Mouse (Mus musculus) limb, embryonic 10.5 days (tissue): ENCODE measurements around the gene Synrg. TPM values are rescaled to one million over a fixed set of nuclear protein-coding genes. Genes with fewer than 3 reads are reported as not detected.
A peak's percentile ranks its signal among the peaks of the same experiment; 100 is the strongest.

Experiments
- DNase-seq: peaks from one replicate; pipeline ENCODE4 v3.0.0-alpha.2; 2017; ENCODE audit warnings: low spot score
- H3K27ac ChIP-seq: fragments of 300-500 bp; sonication (generic); 2 replicates; pipeline ENCODE4 v1.5.1; 2016; ENCODE audit warnings: mild to moderate bottlenecking
- H3K27me3 ChIP-seq: fragments of 300-500 bp; sonication (generic); 2 replicates; pipeline ENCODE4 v1.6.1; 2016; ENCODE audit warnings: low read depth, mild to moderate bottlenecking; ENCODE audit not compliant: poor library complexity, severe bottlenecking
- H3K36me3 ChIP-seq: fragments of 300-500 bp; sonication (generic); 2 replicates; pipeline ENCODE4 v1.6.1; 2016; ENCODE audit warnings: mild to moderate bottlenecking, moderate library complexity
- H3K4me1 ChIP-seq: fragments of 300-500 bp; sonication (generic); 2 replicates; pipeline ENCODE4 v1.6.1; 2016
- H3K4me3 ChIP-seq: fragments of 300-500 bp; sonication (generic); 2 replicates; pipeline ENCODE4 v1.5.1; 2016; ENCODE audit warnings: mild to moderate bottlenecking, moderate library complexity
- H3K9me3 ChIP-seq: fragments of 300-500 bp; sonication (generic); replicated peaks from 2 replicates; pipeline ENCODE4 v1.6.1; 2016; ENCODE audit warnings: mild to moderate bottlenecking
- WGBS: fragments of 180-500 bp; shearing (Covaris S2); methylation state at CpG from one replicate; pipeline ENCODE4 v1.1.7; 2016; 5-methylcytosine and 5-hydroxymethylcytosine counted together
- polyA plus RNA-seq: library from polyadenylated mRNA; unstranded; fragments of >200 nt; fragmentation: Nextera tagmentation; extraction: Ambion mirVana; gene quantifications from 2 replicates; pipeline ENCODE4 v1.2.1, GENCODE M21; 2016

Gene Synrg
- polyA plus RNA-seq: 3.2 and 5.9 TPM in 2 replicates

DNA sequence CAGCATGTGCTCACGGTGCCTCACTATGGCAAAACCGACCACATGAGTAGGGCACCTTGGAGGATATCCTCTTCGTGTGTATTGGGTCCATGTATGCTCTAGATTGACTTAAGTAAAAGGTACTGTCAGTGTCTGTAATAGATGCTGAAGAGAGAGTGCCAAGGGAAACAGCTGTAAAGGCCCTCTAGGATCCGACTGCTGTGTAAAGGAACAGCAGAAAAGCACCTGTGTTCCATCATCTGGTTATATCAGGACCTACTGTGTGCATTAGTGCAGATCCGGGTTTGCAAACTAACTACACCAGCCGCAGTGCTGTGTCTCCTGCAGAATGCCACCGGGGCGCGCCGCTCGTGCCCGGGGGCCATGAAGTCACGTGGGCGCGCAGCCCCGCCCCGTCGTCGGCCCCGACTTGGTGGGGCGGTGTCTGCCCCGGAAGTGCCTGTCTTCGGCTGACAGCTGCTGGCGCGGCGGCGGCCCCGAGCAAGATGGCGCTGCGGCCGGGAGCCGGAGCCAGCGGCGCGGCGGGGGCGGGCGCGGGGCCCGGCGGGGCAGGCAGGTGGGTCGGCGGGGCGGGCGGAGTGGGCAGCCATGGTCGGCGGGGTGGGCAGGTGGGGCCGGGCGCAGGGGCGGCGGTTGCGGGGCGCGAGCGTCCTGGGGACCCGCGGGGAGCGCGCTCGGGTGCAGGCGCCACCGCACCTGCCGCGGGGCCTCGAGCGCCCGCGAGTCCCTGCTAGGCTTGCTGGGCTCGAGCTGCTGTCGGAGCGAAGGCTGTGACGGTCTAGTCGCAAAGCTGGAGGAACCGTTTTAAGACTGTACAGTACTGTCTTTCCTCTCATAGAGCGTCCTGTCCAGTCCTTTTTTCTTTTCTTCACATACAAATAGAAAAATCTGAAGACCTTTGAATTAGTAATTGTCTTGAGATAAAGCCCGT lies at the start of gene Synrg:
Synrg (plus strand) TSS at position 438 of the 931 bp plus-strand sequence.
- Histone ChIP-seq H3K27me3 (no peaks in the 10 kb centered on the region), H3K27ac (peak within 1 kb of the TSS; percentile 87), H3K4me1 (no peaks in the 10 kb centered on the region), H3K9me3 (no peaks in the 10 kb centered on the region), H3K4me3 (peak within 1 kb of the TSS; percentile 83), H3K36me3 (peaks cover 40% of the 10 kb centered on the region)
- DNase-seq: peak; percentile 93
- 3% methylated on average over 72 of the region's 76 CpGs for WGBS

DNA sequence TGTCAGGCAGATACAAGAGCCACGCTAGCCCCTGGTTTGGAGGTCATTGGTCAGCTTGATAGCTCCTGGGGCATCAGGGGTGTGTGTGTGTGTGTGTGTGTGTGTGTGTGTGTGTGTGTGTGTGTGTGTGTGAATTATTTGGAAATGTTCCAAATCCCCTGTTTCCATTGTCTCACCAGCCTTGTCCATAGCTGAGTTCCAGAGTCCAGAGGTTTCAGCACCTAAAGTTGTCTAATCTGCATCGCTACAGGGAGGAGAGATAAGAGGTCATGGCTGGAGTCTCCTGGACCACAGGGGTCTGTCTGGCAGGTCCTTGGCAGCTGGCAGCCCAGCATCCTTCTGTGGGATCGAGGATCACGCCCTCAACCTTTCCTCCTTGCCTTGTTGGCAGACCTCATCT lies 49.7 kb upstream of the Synrg start:
- no peak for DNase-seq
- Histone ChIP-seq H3K4me1 (0 out of 2 replicates have a peak, but pooled peaks cover 4% of the 10 kb centered on the region), H3K9me3 (no peaks in the 10 kb centered on the region), H3K27ac (no peak overlapping the region), H3K27me3 (no peaks in the 10 kb centered on the region), H3K36me3 (no peaks in the 10 kb centered on the region), H3K4me3 (no peak overlapping the region)
- WGBS: 82% methylated on average over 4 of the region's 4 CpGs

GRCm38 (mm10) chr11:83922600-83922999 lies 41.6 kb upstream of the Synrg start:
- Histone ChIP-seq H3K27ac (no peak overlapping the region), H3K4me3 (no peak overlapping the region), H3K4me1 (peaks cover 6% of the 10 kb centered on the region; the same call in 1 of the 2 replicates), H3K9me3 (no peaks in the 10 kb centered on the region), H3K36me3 (no peaks in the 10 kb centered on the region), H3K27me3 (0 out of 2 replicates have a peak, but pooled peaks cover 6% of the 10 kb centered on the region)
- no peak for DNase-seq
- 74% methylated on average over 2 of the region's 2 CpGs for WGBS

- Histone ChIP-seq H3K27me3 (0 out of 2 replicates have a peak, but pooled peaks cover 6% of the 10 kb centered on the region), H3K4me1 (peaks cover 6% of the 10 kb centered on the region; the same call in 1 of the 2 replicates), H3K4me3 (no peak overlapping the region), H3K36me3 (no peaks in the 10 kb centered on the region), H3K27ac (no peak overlapping the region), H3K9me3 (no peaks in the 10 kb centered on the region)
- peak; percentile 51 for DNase-seq
- WGBS: 63% methylated on average over 3 of the region's 3 CpGs
These were observed 37.1 kb upstream of the Synrg start for GRCm38 (mm10) chr11:83927097-83927496.

- Histone ChIP-seq H3K4me1 (no peaks in the 10 kb centered on the region), H3K9me3 (no peaks in the 10 kb centered on the region)
- 83% methylated on average over 10 of the region's 10 CpGs for WGBS
These were observed 31.6 kb upstream of the Synrg start for GRCm38 (mm10) chr11:83932506-83933106.

DNA sequence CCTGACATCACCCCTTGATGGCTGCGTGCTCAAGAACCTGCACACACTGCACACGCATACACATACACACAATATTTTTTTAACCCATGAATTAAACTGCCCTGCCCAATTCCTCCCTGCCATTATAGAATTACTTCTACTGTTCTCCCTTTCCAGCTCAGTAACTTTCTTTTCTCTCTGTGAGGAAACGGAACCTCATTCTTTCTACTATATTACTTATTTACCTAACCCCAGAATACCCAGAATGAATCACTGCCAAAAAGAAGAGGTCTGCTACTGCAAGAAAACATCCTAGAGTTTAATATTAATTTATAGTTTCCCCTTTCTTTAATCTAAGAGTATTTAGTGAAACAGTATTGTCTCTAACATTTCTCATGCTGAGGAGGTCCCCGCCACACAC lies 30.9 kb upstream of the Synrg start:
- 0 out of 2 replicates have a peak, but pooled peaks cover 4% of the 10 kb centered on the region for H3K27me3 ChIP-seq
- no peaks in the 10 kb centered on the region for H3K36me3 ChIP-seq
- H3K4me3 ChIP-seq: no peak overlapping the region
- no peak overlapping the region for H3K27ac ChIP-seq
- no peaks in the 10 kb centered on the region for H3K4me1 ChIP-seq
- no peak for DNase-seq
- no peaks in the 10 kb centered on the region for H3K9me3 ChIP-seq
- 94% methylated on average over 4 of the region's 4 CpGs for WGBS

More at GRCm38 (mm10) chr11:83932506-83933106, 31.6 kb upstream of the Synrg start:
- Histone ChIP-seq H3K27ac (no peak overlapping the region), H3K4me3 (no peak overlapping the region), H3K36me3 (no peaks in the 10 kb centered on the region), H3K27me3 (0 out of 2 replicates have a peak, but pooled peaks cover 4% of the 10 kb centered on the region)
- no peak for DNase-seq

DNA sequence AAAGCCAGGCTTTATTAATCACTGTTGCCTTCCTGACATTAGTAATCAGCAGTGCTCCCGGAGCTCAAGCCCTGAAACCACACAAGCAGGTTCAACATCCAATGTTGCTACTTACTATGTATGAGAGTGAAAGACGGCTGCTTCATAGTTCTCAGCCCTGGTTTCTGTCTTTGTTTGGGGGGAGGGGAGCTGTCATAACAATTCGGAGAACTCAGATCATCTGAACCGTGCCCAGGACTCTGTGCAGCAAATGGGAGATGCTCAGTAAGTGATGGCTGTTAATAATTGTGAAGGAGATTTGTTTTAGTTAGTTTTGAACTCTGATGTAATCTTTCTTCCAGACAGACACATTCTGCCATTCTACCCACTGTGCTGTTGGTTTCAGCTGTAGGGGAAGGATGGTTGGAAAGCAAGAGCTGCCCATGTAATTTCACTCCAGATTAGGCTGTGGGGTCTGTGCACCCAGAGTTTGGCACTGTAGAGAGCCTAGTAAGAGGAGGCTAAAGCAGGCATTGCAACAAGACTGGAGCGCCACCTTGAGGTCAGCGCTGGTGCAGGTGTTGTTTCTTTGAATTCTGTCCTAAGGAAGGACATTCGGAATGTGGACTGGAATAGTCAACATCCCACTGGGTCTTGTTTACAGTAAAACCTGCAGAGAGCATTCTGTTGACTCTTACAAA lies 28.1 kb upstream of the Synrg start:
- peak; percentile 79 for DNase-seq
- H3K9me3 ChIP-seq: no peaks in the 10 kb centered on the region
- no peak overlapping the region for H3K4me3 ChIP-seq
- WGBS: 33% methylated on average over 7 of the region's 7 CpGs
- 0 out of 2 replicates have a peak, but pooled peaks cover 4% of the 10 kb centered on the region for H3K27me3 ChIP-seq
- no peaks in the 10 kb centered on the region for H3K36me3 ChIP-seq
- no peaks in the 10 kb centered on the region for H3K4me1 ChIP-seq
- no peak overlapping the region for H3K27ac ChIP-seq

DNA sequence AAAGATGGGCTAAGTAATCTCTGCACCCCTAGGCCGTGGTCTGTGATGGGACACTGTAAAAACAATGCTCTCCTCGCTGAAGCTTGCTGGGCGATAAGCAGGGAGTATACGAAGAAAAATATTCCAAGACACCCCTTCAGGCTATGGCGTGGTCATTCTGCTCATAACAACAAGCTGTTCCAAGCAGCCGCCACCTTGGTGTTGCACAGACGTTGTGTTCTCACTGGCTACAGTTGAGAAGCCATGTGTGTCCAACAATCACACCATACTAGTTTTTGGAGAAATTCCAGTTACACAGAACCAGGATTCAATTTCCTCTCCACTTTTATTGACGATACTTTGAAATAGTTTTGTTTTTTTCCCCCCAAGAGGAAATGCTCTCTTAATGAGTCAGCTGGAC lies 25.7 kb upstream of the Synrg start:
- Histone ChIP-seq H3K4me3 (no peak overlapping the region), H3K27me3 (0 out of 2 replicates have a peak, but pooled peaks cover 4% of the 10 kb centered on the region), H3K4me1 (peaks cover 6% of the 10 kb centered on the region), H3K27ac (no peak overlapping the region), H3K36me3 (peaks cover 3% of the 10 kb centered on the region), H3K9me3 (no peaks in the 10 kb centered on the region)
- WGBS: 87% methylated on average over 8 of the region's 8 CpGs
- DNase-seq: no peak

GRCm38 (mm10) chr11:83941950-83942840 lies 22.0 kb upstream of the Synrg start, which contains the start of gene Ddx52:
Ddx52 (plus strand) TSS chr11:83942062.
- Histone ChIP-seq H3K27me3 (0 out of 2 replicates have a peak, but pooled peaks cover 2% of the 10 kb centered on the region), H3K4me1 (peaks cover 6% of the 10 kb centered on the region), H3K36me3 (peaks cover 40% of the 10 kb centered on the region), H3K4me3 (peak within 1 kb of the TSS; percentile 78), H3K27ac (peak within 1 kb of the TSS; percentile 92), H3K9me3 (no peaks in the 10 kb centered on the region)
- 2% methylated on average over 49 of the region's 49 CpGs for WGBS
- DNase-seq: peak; percentile 89

DNA sequence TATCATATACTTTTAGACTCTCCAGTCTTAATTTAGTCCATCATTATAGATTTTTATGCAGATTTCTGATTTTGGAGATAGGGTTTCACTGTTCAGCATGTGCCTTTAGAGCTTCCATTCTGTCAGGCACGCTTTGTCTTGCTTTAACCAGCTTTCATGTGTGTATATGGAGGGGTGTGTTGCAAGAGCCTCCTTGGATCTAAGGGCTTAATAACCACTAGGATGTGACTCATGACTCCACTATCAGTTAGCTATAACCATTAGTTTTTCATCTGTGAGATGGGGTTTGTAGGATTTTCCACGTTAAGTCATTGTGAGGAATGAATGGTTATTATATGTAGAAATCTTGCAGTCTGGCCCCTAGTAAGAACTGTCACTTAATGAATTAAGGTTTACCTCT lies 7.4 kb upstream of the Synrg start:
- Histone ChIP-seq H3K36me3 (peaks cover 99% of the 10 kb centered on the region), H3K27ac (no peak overlapping the region), H3K4me3 (no peak overlapping the region), H3K4me1 (no peaks in the 10 kb centered on the region), H3K9me3 (no peaks in the 10 kb centered on the region), H3K27me3 (no peaks in the 10 kb centered on the region)
- WGBS: 96% methylated on average over 2 of the region's 2 CpGs
- no peak for DNase-seq

- no peaks in the 10 kb centered on the region for H3K27me3 ChIP-seq
- no peak for DNase-seq
- 89% methylated on average over 3 of the region's 3 CpGs for WGBS
- H3K4me1 ChIP-seq: no peaks in the 10 kb centered on the region
- H3K4me3 ChIP-seq: no peak overlapping the region
- peaks cover 62% of the 10 kb centered on the region for H3K36me3 ChIP-seq
- no peak overlapping the region for H3K27ac ChIP-seq
- H3K9me3 ChIP-seq: no peaks in the 10 kb centered on the region
These were observed 2.2 kb upstream of the Synrg start for GRCm38 (mm10) chr11:83961983-83962382.
